Mouse (Mus musculus) midbrain, embryonic 16.5 days (tissue): ENCODE data around the gene Iqca. TPM values are rescaled to one million over a fixed set of nuclear protein-coding genes. Genes with fewer than 3 reads are reported as not detected.
A peak's percentile ranks its signal among the peaks of the same experiment; 100 is the strongest.

Experiments used
- ATAC-seq: fragments of 200-750 bp; cut with Nextera tagmentation; 2 replicates; pipeline ENCODE4 v1.8.0; 2017; ENCODE audit warnings: moderate TSS enrichment
- H3K27ac ChIP-seq: fragments of 300-500 bp; sonication (generic); 2 replicates; pipeline ENCODE4 v1.5.1; 2014; ENCODE audit warnings: mild to moderate bottlenecking, low read length, mixed read lengths
- H3K27me3 ChIP-seq: fragments of 300-500 bp; sonication (generic); 2 replicates; pipeline ENCODE4 v1.6.1; 2014; ENCODE audit warnings: low read depth, low read length, mixed read lengths; ENCODE audit not compliant: control insufficient read depth, insufficient read depth
- H3K36me3 ChIP-seq: fragments of 300-500 bp; sonication (generic); 2 replicates; pipeline ENCODE4 v1.6.1; 2014; ENCODE audit warnings: mild to moderate bottlenecking, low read length, moderate library complexity, mixed read lengths; ENCODE audit not compliant: control insufficient read depth, insufficient read depth
- H3K4me1 ChIP-seq: fragments of 300-500 bp; sonication (generic); 2 replicates; pipeline ENCODE4 v1.6.1; 2014; ENCODE audit warnings: mild to moderate bottlenecking, low read length, mixed read lengths; ENCODE audit not compliant: control insufficient read depth, insufficient read depth
- H3K4me2 ChIP-seq: fragments of 300-500 bp; sonication (generic); 2 replicates; pipeline ENCODE4 v1.6.1; 2014; ENCODE audit warnings: mild to moderate bottlenecking, low read length, mixed read lengths
- H3K4me3 ChIP-seq: fragments of 300-500 bp; sonication (generic); 2 replicates; pipeline ENCODE4 v1.5.1; 2014; ENCODE audit warnings: low read depth, mild to moderate bottlenecking, low read length, moderate library complexity, mixed read lengths
- H3K9ac ChIP-seq: fragments of 300-500 bp; sonication (generic); 2 replicates; pipeline ENCODE4 v1.6.1; 2014; ENCODE audit warnings: low read depth, low read length, mixed read lengths
- H3K9me3 ChIP-seq: fragments of 300-500 bp; sonication (generic); replicated peaks from 2 replicates; pipeline ENCODE4 v1.6.1; 2014; ENCODE audit warnings: mild to moderate bottlenecking, low read length, mixed read lengths; ENCODE audit not compliant: control insufficient read depth, poor library complexity, severe bottlenecking
- WGBS: fragments of 180-500 bp; shearing (Covaris S2); extraction: QIAGEN DNeasy Blood & Tissue Kit; methylation state at CpG from one replicate; pipeline ENCODE4 v1.1.7; 2014; 5-methylcytosine and 5-hydroxymethylcytosine counted together
- polyA plus RNA-seq: library from polyadenylated mRNA; unstranded; fragments of >200 nt; fragmentation: Nextera tagmentation; extraction: Ambion mirVana; gene quantifications from 2 replicates; pipeline ENCODE4 v1.2.1, GENCODE M21; 2015

The Iqca gene
- polyA plus RNA-seq, 1 experiment from 2014 or later = 0.85 TPM

GRCm38 (mm10) chr1:90051347-90051746 is 101.9 kb downstream of the Iqca start:
- 36% methylated on average over 5 of the region's 5 CpGs for WGBS
- Histone ChIP-seq H3K4me2 (no peak overlapping the region), H3K9ac (no peak overlapping the region), H3K4me1 (no peaks in the 10 kb centered on the region; the same call in 1 of the 2 replicates), H3K36me3 (no peaks in the 10 kb centered on the region), H3K27me3 (no peaks in the 10 kb centered on the region; the same call in 1 of the 2 replicates), H3K4me3 (no peak overlapping the region), H3K9me3 (no peaks in the 10 kb centered on the region), H3K27ac (no peak overlapping the region)
- ATAC-seq = no peak

DNA sequence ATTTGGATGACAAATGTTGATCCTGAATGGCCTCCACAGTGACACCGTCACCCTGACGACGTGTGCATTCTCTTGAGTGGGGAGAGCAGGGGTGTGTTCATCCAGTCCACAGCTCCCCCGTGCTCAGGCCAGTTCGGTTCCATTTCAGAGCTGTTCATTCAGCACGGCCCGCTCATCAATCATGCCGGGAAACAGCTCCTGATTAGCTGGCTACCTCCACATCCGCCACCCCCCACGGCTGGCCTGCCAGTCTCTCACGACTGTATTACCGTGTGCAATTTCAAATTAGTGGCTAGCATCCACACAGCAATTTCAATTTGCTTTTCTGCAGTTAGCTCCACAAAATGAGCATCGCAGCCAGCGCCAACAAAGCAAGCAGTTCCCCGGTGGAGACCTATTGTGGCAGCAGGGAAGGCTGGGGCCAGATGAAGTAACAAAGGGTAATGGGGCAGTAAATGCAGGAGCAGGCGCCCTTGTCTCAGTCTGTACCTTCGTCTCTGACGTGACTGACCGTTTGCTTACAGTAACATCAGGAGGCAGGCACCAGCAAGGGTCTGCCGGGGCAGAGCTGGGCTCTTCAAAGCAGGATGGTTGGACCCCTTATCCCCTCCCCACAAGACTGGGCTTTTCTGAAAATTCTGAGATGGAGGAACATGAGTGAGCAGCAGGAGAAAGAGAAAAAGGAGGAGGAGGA is 103.0 kb downstream of the Iqca start:
- H3K4me2 ChIP-seq = no peak overlapping the region
- no peaks in the 10 kb centered on the region for H3K36me3 ChIP-seq
- no peak overlapping the region for H3K27ac ChIP-seq
- no peak overlapping the region for H3K4me3 ChIP-seq
- no peaks in the 10 kb centered on the region for H3K9me3 ChIP-seq
- no peak overlapping the region for H3K9ac ChIP-seq
- no peaks in the 10 kb centered on the region; the same call in 1 of the 2 replicates for H3K27me3 ChIP-seq
- no peaks in the 10 kb centered on the region; the same call in 1 of the 2 replicates for H3K4me1 ChIP-seq
- peak; percentile 39 for ATAC-seq
- WGBS = 46% methylated on average over 20 of the region's 20 CpGs

GRCm38 (mm10) chr1:90028305-90028704 is 124.9 kb downstream of the Iqca start:
- Histone ChIP-seq H3K27me3 (no peaks in the 10 kb centered on the region), H3K27ac (no peak overlapping the region), H3K4me3 (no peak overlapping the region), H3K36me3 (no peaks in the 10 kb centered on the region), H3K9me3 (peaks cover 7% of the 10 kb centered on the region; the same call in 1 of the 2 replicates), H3K9ac (no peak overlapping the region), H3K4me1 (no peaks in the 10 kb centered on the region), H3K4me2 (no peak overlapping the region)
- ATAC-seq = no peak
- 86% methylated on average over 2 of the region's 2 CpGs for WGBS

DNA sequence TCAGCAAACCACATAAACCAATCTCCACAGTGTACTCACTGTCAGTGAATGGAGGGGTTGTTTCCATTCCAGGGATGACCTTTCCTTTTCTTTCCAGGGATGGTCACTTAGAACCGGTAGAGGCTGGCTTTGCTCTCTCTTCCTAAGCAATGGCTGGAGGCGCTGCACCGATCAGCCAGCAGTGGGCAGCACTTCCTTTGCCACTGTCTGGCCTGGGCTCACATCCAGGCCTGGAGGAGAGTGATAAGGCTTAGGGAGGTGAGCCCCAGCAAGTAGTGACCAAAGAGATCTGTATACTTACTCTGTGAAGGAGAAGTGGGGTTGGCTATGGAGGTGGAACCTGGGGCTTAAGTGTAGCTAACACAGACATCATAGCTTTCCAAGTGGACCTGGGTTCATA is 126.3 kb downstream of the Iqca start:
- H3K4me1 ChIP-seq = no peaks in the 10 kb centered on the region
- no peaks in the 10 kb centered on the region for H3K27me3 ChIP-seq
- H3K9ac ChIP-seq = no peak overlapping the region
- no peak overlapping the region for H3K27ac ChIP-seq
- H3K36me3 ChIP-seq = no peaks in the 10 kb centered on the region
- ATAC-seq = no peak
- no peak overlapping the region for H3K4me3 ChIP-seq
- H3K9me3 ChIP-seq = no peaks in the 10 kb centered on the region
- WGBS = 25% methylated on average over 3 of the region's 3 CpGs
- no peak overlapping the region for H3K4me2 ChIP-seq

GRCm38 (mm10) chr1:90020336-90020735 is 132.9 kb downstream of the Iqca start:
- no peak overlapping the region for H3K27ac ChIP-seq
- H3K4me2 ChIP-seq = no peak overlapping the region
- no peak overlapping the region for H3K4me3 ChIP-seq
- no peaks in the 10 kb centered on the region for H3K4me1 ChIP-seq
- 84% methylated on average over 5 of the region's 5 CpGs for WGBS
- H3K9ac ChIP-seq = no peak overlapping the region
- H3K27me3 ChIP-seq = no peaks in the 10 kb centered on the region
- no peak for ATAC-seq
- no peaks in the 10 kb centered on the region for H3K9me3 ChIP-seq
- no peaks in the 10 kb centered on the region for H3K36me3 ChIP-seq

DNA sequence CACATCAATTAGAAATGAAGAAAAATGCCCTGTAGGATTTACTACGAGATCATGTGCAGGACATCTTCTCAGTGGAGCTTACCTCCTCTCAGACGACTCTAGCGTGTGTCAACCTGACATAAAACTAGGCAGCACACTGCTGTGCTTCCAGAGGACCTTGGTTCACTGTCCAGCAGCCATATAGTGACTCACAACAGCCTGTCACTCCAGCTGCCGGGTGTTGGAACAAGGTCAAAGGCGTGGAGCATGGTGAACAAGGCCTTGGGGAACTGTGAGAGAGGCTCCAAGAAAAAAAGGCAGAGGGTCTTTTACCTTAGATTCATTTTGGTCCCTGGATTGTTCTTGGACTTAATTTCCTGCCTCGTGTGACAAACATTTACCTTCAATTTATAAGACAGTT is 135.1 kb downstream of the Iqca start:
- Histone ChIP-seq H3K36me3 (no peaks in the 10 kb centered on the region), H3K9ac (no peak overlapping the region), H3K4me2 (no peak overlapping the region), H3K27ac (no peak overlapping the region), H3K4me1 (no peaks in the 10 kb centered on the region), H3K4me3 (no peak overlapping the region), H3K9me3 (no peaks in the 10 kb centered on the region), H3K27me3 (no peaks in the 10 kb centered on the region)
- WGBS = 82% methylated on average over 6 of the region's 6 CpGs
- ATAC-seq = no peak

GRCm38 (mm10) chr1:90014446-90014845 is 138.8 kb downstream of the Iqca start, which contains the start of gene Asb18:
Asb18 (minus strand) TSS chr1:90014666.
- H3K4me1 ChIP-seq = no peaks in the 10 kb centered on the region
- H3K9ac ChIP-seq = no peak within 1 kb of the TSS
- no peaks in the 10 kb centered on the region for H3K27me3 ChIP-seq
- ATAC-seq = no peak
- no peak within 1 kb of the TSS for H3K4me3 ChIP-seq
- no peak within 1 kb of the TSS for H3K27ac ChIP-seq
- WGBS = 74% methylated on average over 5 of the region's 5 CpGs
- no peak within 1 kb of the TSS for H3K4me2 ChIP-seq
- no peaks in the 10 kb centered on the region for H3K36me3 ChIP-seq
- no peaks in the 10 kb centered on the region for H3K9me3 ChIP-seq

GRCm38 (mm10) chr1:90013273-90013672 is 139.9 kb downstream of the Iqca start:
- no peak overlapping the region for H3K27ac ChIP-seq
- H3K27me3 ChIP-seq = 0 out of 2 replicates have a peak, but pooled peaks cover under 1% of the 10 kb centered on the region
- 77% methylated on average over 5 of the region's 5 CpGs for WGBS
- no peak overlapping the region for H3K4me3 ChIP-seq
- no peaks in the 10 kb centered on the region for H3K9me3 ChIP-seq
- H3K36me3 ChIP-seq = no peaks in the 10 kb centered on the region
- H3K4me1 ChIP-seq = no peaks in the 10 kb centered on the region
- H3K9ac ChIP-seq = no peak overlapping the region
- no peak overlapping the region for H3K4me2 ChIP-seq
- no peak for ATAC-seq

- Histone ChIP-seq H3K27ac (no peak overlapping the region), H3K9ac (no peak overlapping the region), H3K4me3 (no peak overlapping the region), H3K9me3 (no peaks in the 10 kb centered on the region), H3K36me3 (no peaks in the 10 kb centered on the region), H3K4me2 (no peak overlapping the region), H3K4me1 (no peaks in the 10 kb centered on the region), H3K27me3 (0 out of 2 replicates have a peak, but pooled peaks cover 3% of the 10 kb centered on the region)
- ATAC-seq = no peak
- WGBS = 70% methylated on average over 7 of the region's 7 CpGs
Observed at GRCm38 (mm10) chr1:90012850-90013249, 140.4 kb downstream of the Iqca start.
